Mouse (Mus musculus): ENCODE measurements around the gene Rasgrp3.

GRCm38 (mm10) chr17:75535612-75536011 is 99.9 kb downstream of the Rasgrp3 start:
- no peak for TF ChIP-seq CTCF (conservative IDR thresholded peaks at IDR 0.05; ENCODE audit: low read length)
- TF ChIP-seq NANOG (IDR thresholded peaks at IDR 0.05; ENCODE audit: borderline replicate concordance, low read length), result no peak
- no peak for TF ChIP-seq POU5F1 (IDR thresholded peaks at IDR 0.05; ENCODE audit: borderline replicate concordance, low read length)
